Mouse (Mus musculus): ENCODE measurements around the gene Atf5. TPM values are rescaled to one million over a fixed set of nuclear protein-coding genes. Genes with fewer than 3 reads are reported as not detected.
A peak's percentile ranks its signal among the peaks of the same experiment; 100 is the strongest.

Atf5 gene
- polyA plus RNA-seq, 1 experiment from 2014 or later, result 3.4 TPM

GRCm38 (mm10) chr7:44819863-44820262, 3.4 kb upstream of the Atf5 start:
- DNase-seq (ENCODE audit: low spot score) (peak; percentile 40), ATAC-seq (replicated peaks; ENCODE audit: low FRiP score) (no peak)
- H3K9ac ChIP-seq (ENCODE audit: low read length), result no peak overlapping the region
- peaks cover 24% of the 10 kb centered on the region for H3K4me1 ChIP-seq (replicated peaks; ENCODE audit: control insufficient read depth, insufficient read depth, low read length)
- no peaks in the 10 kb centered on the region for H3K9me3 ChIP-seq (ENCODE audit: control insufficient read depth, low read length)
- H3K36me3 ChIP-seq (ENCODE audit: control insufficient read depth, insufficient read depth, low read length), result no peaks in the 10 kb centered on the region
- H3K4me3 ChIP-seq (ENCODE audit: low read depth, low read length), result no peak overlapping the region
- H3K27me3 ChIP-seq (ENCODE audit: control insufficient read depth, insufficient read depth, low read length), result no peaks in the 10 kb centered on the region
- H3K4me2 ChIP-seq (ENCODE audit: low read depth, low read length, severe bottlenecking), result no peak overlapping the region
- no peak overlapping the region for H3K27ac ChIP-seq (ENCODE audit: low read depth, low read length)
- WGBS, result 75% methylated on average over 5 of the region's 5 CpGs

DNA sequence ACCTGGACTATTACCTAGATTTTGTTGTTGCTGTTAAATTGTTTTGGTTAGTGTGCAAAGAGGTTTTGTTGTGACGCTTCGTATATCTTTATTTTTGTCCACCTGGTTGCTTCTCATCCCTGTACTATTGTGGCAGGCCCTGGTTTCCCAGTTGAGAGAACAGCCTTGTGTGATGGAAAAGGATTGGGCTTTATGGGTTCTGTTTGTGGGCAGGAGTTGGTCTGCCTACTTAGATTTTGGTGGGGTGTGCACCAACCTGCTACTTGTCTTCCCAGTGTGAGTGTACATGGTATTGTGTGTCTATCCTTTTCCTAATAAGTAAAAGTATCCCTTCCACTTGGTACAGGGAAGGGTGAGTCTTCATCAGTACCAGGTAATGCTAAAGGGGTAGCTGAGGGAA, 2.9 kb upstream of the Atf5 start:
- H3K4me3 ChIP-seq (ENCODE audit: low read depth, low read length), result peak overlapping the region; percentile 86; the same call in 1 of the 2 replicates
- peak overlapping the region; percentile 73 for H3K4me2 ChIP-seq (ENCODE audit: low read depth, low read length, severe bottlenecking)
- H3K27ac ChIP-seq (ENCODE audit: low read depth, low read length), result no peak overlapping the region
- DNase-seq (ENCODE audit: low spot score) (peak; percentile 7), ATAC-seq (replicated peaks; ENCODE audit: low FRiP score) (no peak)
- H3K36me3 ChIP-seq (ENCODE audit: control insufficient read depth, insufficient read depth, low read length), result no peaks in the 10 kb centered on the region
- no peaks in the 10 kb centered on the region for H3K27me3 ChIP-seq (ENCODE audit: control insufficient read depth, insufficient read depth, low read length)
- no peaks in the 10 kb centered on the region for H3K9me3 ChIP-seq (ENCODE audit: control insufficient read depth, low read length)
- H3K9ac ChIP-seq (ENCODE audit: low read length), result peak overlapping the region; percentile 47
- WGBS, result 92% methylated on average over 2 of the region's 2 CpGs
- peaks cover 21% of the 10 kb centered on the region for H3K4me1 ChIP-seq (replicated peaks; ENCODE audit: control insufficient read depth, insufficient read depth, low read length)

DNA sequence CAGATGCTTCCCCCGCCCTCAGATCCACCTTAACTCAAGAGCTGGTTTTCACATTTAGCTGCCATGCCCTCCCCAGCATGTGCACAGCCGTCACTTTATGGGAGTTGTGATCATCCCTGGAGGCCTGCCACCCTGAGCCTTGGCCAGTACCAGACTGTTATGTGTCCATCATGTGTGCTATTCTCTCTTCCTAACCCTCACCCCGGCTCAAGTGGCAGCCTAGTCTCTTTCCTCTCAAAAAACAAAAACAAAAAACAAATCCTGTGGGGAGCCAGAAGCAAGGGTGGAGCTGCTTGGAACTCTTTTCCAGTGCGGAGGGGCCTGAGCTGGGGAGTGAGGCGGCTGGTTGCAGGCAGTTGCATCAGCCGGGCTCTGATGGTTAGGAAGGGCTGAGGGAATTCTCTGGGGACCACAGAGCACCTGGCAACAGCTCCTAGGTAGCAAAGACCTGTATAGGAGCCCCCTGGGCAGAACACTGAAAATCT, 2.3 kb upstream of the Atf5 start:
- Histone ChIP-seq H3K9ac (ENCODE audit: low read length) (peak overlapping the region; percentile 47), H3K4me2 (ENCODE audit: low read depth, low read length, severe bottlenecking) (peak overlapping the region; percentile 73), H3K4me1 (replicated peaks; ENCODE audit: control insufficient read depth, insufficient read depth, low read length) (peaks cover 20% of the 10 kb centered on the region), H3K4me3 (ENCODE audit: low read depth, low read length) (peak overlapping the region; percentile 86), H3K27ac (ENCODE audit: low read depth, low read length) (no peak overlapping the region), H3K9me3 (ENCODE audit: control insufficient read depth, low read length) (no peaks in the 10 kb centered on the region), H3K27me3 (ENCODE audit: control insufficient read depth, insufficient read depth, low read length) (no peaks in the 10 kb centered on the region), H3K36me3 (ENCODE audit: control insufficient read depth, insufficient read depth, low read length) (no peaks in the 10 kb centered on the region)
- no peak for ATAC-seq (replicated peaks; ENCODE audit: low FRiP score)
- peak; percentile 58 for DNase-seq (ENCODE audit: low spot score)
- WGBS, result 53% methylated on average over 6 of the region's 6 CpGs

GRCm38 (mm10) chr7:44818164-44818563, 1.7 kb upstream of the Atf5 start:
- Histone ChIP-seq H3K27ac (ENCODE audit: low read depth, low read length) (no peak overlapping the region), H3K36me3 (ENCODE audit: control insufficient read depth, insufficient read depth, low read length) (no peaks in the 10 kb centered on the region), H3K9ac (ENCODE audit: low read length) (peak overlapping the region; percentile 98; the same call in 1 of the 2 replicates), H3K4me2 (ENCODE audit: low read depth, low read length, severe bottlenecking) (peak overlapping the region; percentile 73), H3K4me3 (ENCODE audit: low read depth, low read length) (peak overlapping the region; percentile 86), H3K27me3 (ENCODE audit: control insufficient read depth, insufficient read depth, low read length) (no peaks in the 10 kb centered on the region), H3K4me1 (replicated peaks; ENCODE audit: control insufficient read depth, insufficient read depth, low read length) (peaks cover 20% of the 10 kb centered on the region), H3K9me3 (ENCODE audit: control insufficient read depth, low read length) (no peaks in the 10 kb centered on the region)
- DNase-seq (ENCODE audit: low spot score), result peak; percentile 48
- WGBS, result 54% methylated on average over 2 of the region's 2 CpGs
- no peak for ATAC-seq (replicated peaks; ENCODE audit: low FRiP score)

GRCm38 (mm10) chr7:44817441-44817840, 983 bp upstream of the Atf5 start:
- WGBS, result 42% methylated on average over 3 of the region's 3 CpGs

GRCm38 (mm10) chr7:44815721-44816469, 563 bp downstream of the Atf5 start, which contains the start of the genes Nup62 and Il4i1:
Nup62 (plus strand) TSS chr7:44816088.
Il4i1 (plus strand) TSS chr7:44816387.
- peak; percentile 100 for DNase-seq (ENCODE audit: low spot score)
- no peaks in the 10 kb centered on the region for H3K36me3 ChIP-seq (ENCODE audit: control insufficient read depth, insufficient read depth, low read length)

More at GRCm38 (mm10) chr7:44817441-44817840, 983 bp upstream of the Atf5 start:
- H3K27me3 ChIP-seq (ENCODE audit: control insufficient read depth, insufficient read depth, low read length), result no peaks in the 10 kb centered on the region
- peak overlapping the region; percentile 73 for H3K4me2 ChIP-seq (ENCODE audit: low read depth, low read length, severe bottlenecking)
- peak overlapping the region; percentile 98 for H3K9ac ChIP-seq (ENCODE audit: low read length)
- peak; percentile 30 for DNase-seq (ENCODE audit: low spot score)
- peaks cover 18% of the 10 kb centered on the region for H3K4me1 ChIP-seq (replicated peaks; ENCODE audit: control insufficient read depth, insufficient read depth, low read length)
- peak overlapping the region; percentile 86 for H3K4me3 ChIP-seq (ENCODE audit: low read depth, low read length)
- H3K36me3 ChIP-seq (ENCODE audit: control insufficient read depth, insufficient read depth, low read length), result no peaks in the 10 kb centered on the region
- no peak overlapping the region for H3K27ac ChIP-seq (ENCODE audit: low read depth, low read length)
- H3K9me3 ChIP-seq (ENCODE audit: control insufficient read depth, low read length), result no peaks in the 10 kb centered on the region
- no peak for ATAC-seq (replicated peaks; ENCODE audit: low FRiP score)

DNA sequence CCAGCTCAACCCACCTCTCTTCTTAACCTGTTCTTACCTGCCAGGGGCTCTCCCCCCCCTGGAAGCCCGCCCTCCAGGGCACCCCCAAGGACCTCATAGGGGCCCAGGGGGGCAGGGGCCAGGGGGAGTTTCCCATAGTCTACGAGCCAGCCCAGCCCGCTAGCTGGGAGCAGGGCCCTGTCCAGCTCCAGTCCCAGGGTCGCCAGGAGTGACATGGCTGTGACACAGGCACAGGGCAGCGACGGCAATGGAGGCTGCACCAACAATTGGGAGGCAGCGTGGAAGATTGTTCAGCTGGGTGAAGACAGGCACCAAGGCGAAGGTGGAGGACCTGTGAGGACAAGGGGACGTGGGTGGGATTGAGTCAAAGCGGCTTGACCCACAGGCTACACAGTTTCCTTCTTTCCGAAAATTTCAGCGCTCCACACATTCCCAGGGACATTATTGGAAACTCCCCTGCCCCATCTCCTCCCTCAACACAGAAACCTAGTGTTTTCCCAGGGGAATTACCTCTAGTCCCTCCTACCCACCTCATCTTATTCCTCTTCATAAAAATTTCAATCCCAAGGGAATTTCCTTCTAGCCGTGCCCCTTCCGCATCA, 1.4 kb downstream of the Atf5 start:
- peaks cover 15% of the 10 kb centered on the region for H3K4me1 ChIP-seq (replicated peaks; ENCODE audit: control insufficient read depth, insufficient read depth, low read length)
- no peaks in the 10 kb centered on the region for H3K36me3 ChIP-seq (ENCODE audit: control insufficient read depth, insufficient read depth, low read length)
- H3K4me3 ChIP-seq (ENCODE audit: low read depth, low read length), result peak overlapping the region; percentile 86
- H3K27me3 ChIP-seq (ENCODE audit: control insufficient read depth, insufficient read depth, low read length), result no peaks in the 10 kb centered on the region
- peak overlapping the region; percentile 94 for H3K27ac ChIP-seq (ENCODE audit: low read depth, low read length)
- H3K9ac ChIP-seq (ENCODE audit: low read length), result peak overlapping the region; percentile 48
- DNase-seq (ENCODE audit: low spot score) (peak; percentile 73), ATAC-seq (replicated peaks; ENCODE audit: low FRiP score) (0 out of 2 replicates have a peak, but pooled peaks have one; percentile 4)
- peak overlapping the region; percentile 51 for H3K4me2 ChIP-seq (ENCODE audit: low read depth, low read length, severe bottlenecking)
- no peaks in the 10 kb centered on the region for H3K9me3 ChIP-seq (ENCODE audit: control insufficient read depth, low read length)
- 23% methylated on average over 14 of the region's 14 CpGs for WGBS

More at GRCm38 (mm10) chr7:44815721-44816469, 563 bp downstream of the Atf5 start, which contains the start of the genes Nup62 and Il4i1:
- Histone ChIP-seq H3K4me1 (replicated peaks; ENCODE audit: control insufficient read depth, insufficient read depth, low read length) (peaks cover 15% of the 10 kb centered on the region), H3K4me3 (ENCODE audit: low read depth, low read length) (peak within 1 kb of the TSS; percentile 86), H3K27me3 (ENCODE audit: control insufficient read depth, insufficient read depth, low read length) (no peaks in the 10 kb centered on the region), H3K9me3 (ENCODE audit: control insufficient read depth, low read length) (no peaks in the 10 kb centered on the region), H3K4me2 (ENCODE audit: low read depth, low read length, severe bottlenecking) (peak within 1 kb of the TSS; percentile 73), H3K27ac (ENCODE audit: low read depth, low read length) (peak within 1 kb of the TSS; percentile 94), H3K9ac (ENCODE audit: low read length) (peak within 1 kb of the TSS; percentile 98)
- under 1% methylated on average over 59 of the region's 62 CpGs for WGBS
- ATAC-seq (replicated peaks; ENCODE audit: low FRiP score), result peak; percentile 95

- no peak for ATAC-seq (replicated peaks; ENCODE audit: low FRiP score)
- Histone ChIP-seq H3K4me2 (ENCODE audit: low read depth, low read length, severe bottlenecking) (no peak overlapping the region), H3K9ac (ENCODE audit: low read length) (no peak overlapping the region), H3K27me3 (ENCODE audit: control insufficient read depth, insufficient read depth, low read length) (no peaks in the 10 kb centered on the region), H3K36me3 (ENCODE audit: control insufficient read depth, insufficient read depth, low read length) (no peaks in the 10 kb centered on the region), H3K27ac (ENCODE audit: low read depth, low read length) (no peak overlapping the region), H3K4me1 (replicated peaks; ENCODE audit: control insufficient read depth, insufficient read depth, low read length) (peaks cover 15% of the 10 kb centered on the region), H3K4me3 (ENCODE audit: low read depth, low read length) (no peak overlapping the region), H3K9me3 (ENCODE audit: control insufficient read depth, low read length) (no peaks in the 10 kb centered on the region)
- DNase-seq (ENCODE audit: low spot score), result peak; percentile 35
- WGBS, result 98% methylated on average over 4 of the region's 4 CpGs
These were observed 2.0 kb downstream of the Atf5 start for GRCm38 (mm10) chr7:44814423-44814822.
